ENCODE assay signal across 22 mouse cellular contexts in the genomic region with DNA sequence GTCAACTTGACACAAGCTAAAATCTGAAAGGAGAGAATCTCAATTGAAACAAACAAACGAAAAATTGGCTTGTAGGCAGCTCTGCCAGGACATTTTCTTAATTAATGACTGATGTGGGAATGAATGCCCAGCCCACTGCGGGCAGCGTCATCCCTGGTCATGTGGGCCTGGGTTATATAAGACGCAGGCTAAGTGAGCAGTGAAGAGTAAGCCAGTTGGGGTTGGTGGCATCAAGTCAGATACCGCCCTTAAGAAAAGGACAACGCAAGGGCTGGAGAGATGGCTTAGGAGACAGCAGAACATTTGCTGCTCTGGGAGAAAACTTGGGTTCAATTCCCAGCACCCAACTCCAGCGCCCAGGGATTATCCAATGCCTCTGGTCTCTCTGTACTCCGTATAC.
DNase-seq lines count a peak whose midpoint lies in the region; ATAC-seq and TF ChIP-seq lines count a peak whose summit lies in the region.
"Had no signal": no experiment of that assay in that cellular context is flagged by ENCODE, and none has a peak within 500 bp of the region (broad histone marks: within the 10 kb centered on the region; RNA-seq: fewer than 3 reads in every experiment).

No protein-coding gene starts in this region.

- H3K36me3 ChIP-seq in heart, adult 2 months (ENCODE audit: control insufficient read depth, insufficient read depth, low read length), result peaks cover 17% of the 10 kb centered on the region
- no peaks in the 10 kb centered on the region for H3K36me3 ChIP-seq in liver, adult 2 months (ENCODE audit: control insufficient read depth, insufficient read depth, low read length)
- no peaks in the 10 kb centered on the region for H3K36me3 ChIP-seq in liver, embryonic 12.5 days
- peaks cover 45 to 94% of the 10 kb centered on the region in 2 experiments for H3K36me3 ChIP-seq in CH12.LX (replicated peaks in 1 of 2; ENCODE audit: control insufficient read depth in 1 of 2, insufficient read depth in 1 of 2, low read length in 1 of 2)
- H3K36me3 ChIP-seq in forebrain, embryonic 10.5 days (replicated peaks), result no peaks in the 10 kb centered on the region
- H3K36me3 ChIP-seq: heart, embryonic 12.5 days; heart, embryonic 15.5 days; hindbrain, embryonic 12.5 days; hindbrain, embryonic 15.5 days had no signal

- peaks cover 14% of the 10 kb centered on the region for H3K4me1 ChIP-seq in heart, adult 2 months (ENCODE audit: control insufficient read depth, insufficient read depth, low read length)
- peaks cover 4% of the 10 kb centered on the region for H3K4me1 ChIP-seq in liver, adult 2 months (ENCODE audit: control insufficient read depth, insufficient read depth, low read length)
- no peaks in the 10 kb centered on the region for H3K4me1 ChIP-seq in liver, embryonic 12.5 days
- peaks cover 32 to 96% of the 10 kb centered on the region in 2 experiments for H3K4me1 ChIP-seq in CH12.LX (ENCODE audit: control insufficient read depth in 1 of 2, insufficient read depth in 2 of 2)
- peaks cover 51% of the 10 kb centered on the region for H3K4me1 ChIP-seq in bone marrow macrophage, adult 2 months (ENCODE audit: control insufficient read depth, insufficient read depth, low read length)
- no peaks in the 10 kb centered on the region for H3K4me1 ChIP-seq in forebrain, embryonic 10.5 days
- H3K4me1 ChIP-seq: hindbrain, embryonic 12.5 days had no signal

- H3K4me3 ChIP-seq in heart, adult 2 months, result no peak overlapping the region
- no peak overlapping the region for H3K4me3 ChIP-seq in liver, adult 2 months (ENCODE audit: insufficient read depth, low read depth, low read length)
- H3K4me3 ChIP-seq in liver, embryonic 12.5 days, result no peak overlapping the region
- no peak overlapping the region for H3K4me3 ChIP-seq in CH12.LX (replicated peaks in 1 of 3; ENCODE audit: low read depth in 2 of 3, low read length in 2 of 3, poor library complexity in 1 of 3)
- H3K4me3 ChIP-seq in bone marrow macrophage, adult 2 months (ENCODE audit: insufficient read depth, low read length), result no peak overlapping the region
- H3K4me3 ChIP-seq in forebrain, embryonic 10.5 days, result no peak overlapping the region
- H3K4me3 ChIP-seq: heart, embryonic 12.5 days; heart, embryonic 15.5 days; hindbrain, embryonic 12.5 days; hindbrain, embryonic 15.5 days had no signal

- no peak for TF ChIP-seq RAD21 in CH12.LX (IDR thresholded peaks at IDR 0.05; ENCODE audit: low read depth, low read length)

- 77% methylated on average over 8 of the region's 8 CpGs for WGBS in heart, adult 2 months
- 80% methylated on average over 8 of the region's 8 CpGs for WGBS in liver, adult 2 months
- WGBS in liver, embryonic 12.5 days (ENCODE audit: insufficient replicate concordance), result 78% methylated on average over 8 of the region's 8 CpGs
- WGBS in forebrain, embryonic 10.5 days, result 90% methylated on average over 8 of the region's 8 CpGs

- no peaks in the 10 kb centered on the region for H3K27me3 ChIP-seq in heart, adult 2 months (ENCODE audit: control insufficient read depth, insufficient read depth, low read length)
- H3K27me3 ChIP-seq in liver, adult 2 months (ENCODE audit: control insufficient read depth, insufficient read depth, low read length), result 0 out of 2 replicates have a peak, but pooled peaks cover 3% of the 10 kb centered on the region
- H3K27me3 ChIP-seq in liver, embryonic 12.5 days (replicated peaks), result no peaks in the 10 kb centered on the region
- no peaks in the 10 kb centered on the region for H3K27me3 ChIP-seq in CH12.LX (replicated peaks)
- H3K27me3 ChIP-seq in forebrain, embryonic 10.5 days (ENCODE audit: poor library complexity, severe bottlenecking), result no peaks in the 10 kb centered on the region
- H3K27me3 ChIP-seq: heart, embryonic 12.5 days; heart, embryonic 15.5 days; hindbrain, embryonic 12.5 days; hindbrain, embryonic 15.5 days had no signal

- ATAC-seq in liver, embryonic 12.5 days, result no peak
- ATAC-seq: activated CD4-positive, CD25-positive, alpha-beta regulatory T cell, adult 4 months; CD4-positive, CD25-positive, alpha-beta regulatory T cell, adult 4 months; forebrain, postnatal 0 days had no signal

- peaks cover 4% of the 10 kb centered on the region for H3K79me2 ChIP-seq in heart, adult 2 months (replicated peaks; ENCODE audit: control insufficient read depth, insufficient read depth, low read length)
- H3K79me2 ChIP-seq in liver, adult 2 months (ENCODE audit: control insufficient read depth, insufficient read depth, low read length), result no peaks in the 10 kb centered on the region
- H3K79me2 ChIP-seq in CH12.LX (replicated peaks; ENCODE audit: control insufficient read depth, extremely low read depth, insufficient read depth, poor library complexity, severe bottlenecking), result peaks cover 94% of the 10 kb centered on the region

- peak overlapping the region; percentile 68 for H3K27ac ChIP-seq in heart, adult 2 months
- peak overlapping the region; percentile 55 for H3K27ac ChIP-seq in liver, adult 2 months (replicated peaks; ENCODE audit: insufficient read depth, low read depth, low read length)
- H3K27ac ChIP-seq in liver, embryonic 12.5 days, result no peak overlapping the region
- peak overlapping the region; percentile 21; the same call in 1 of the 2 replicates for H3K27ac ChIP-seq in CH12.LX (ENCODE audit: insufficient read depth, low read depth)
- peak overlapping the region; percentile 48 for H3K27ac ChIP-seq in bone marrow macrophage, adult 2 months (ENCODE audit: insufficient read depth, low read depth, low read length)
- H3K27ac ChIP-seq in forebrain, embryonic 10.5 days, result no peak overlapping the region
- H3K27ac ChIP-seq: heart, embryonic 15.5 days; hindbrain, embryonic 12.5 days; hindbrain, embryonic 15.5 days had no signal

- TF ChIP-seq CTCF in heart, adult 2 months (IDR thresholded peaks at IDR 0.05), result no peak
- TF ChIP-seq CTCF in liver, adult 2 months (IDR thresholded peaks at IDR 0.05; ENCODE audit: low read depth, low read length), result no peak
- TF ChIP-seq CTCF in CH12.LX (conservative IDR thresholded peaks at IDR 0.05 in 1 of 2, IDR thresholded peaks at IDR 0.05 in 1 of 2; ENCODE audit: low read depth in 2 of 2, low read length in 2 of 2), result no peak
- TF ChIP-seq CTCF in bone marrow macrophage, adult 2 months (IDR thresholded peaks at IDR 0.05; ENCODE audit: low read depth, low read length), result no peak

- no peak for DNase-seq in heart, adult 2 months
- no peak for DNase-seq in heart, postnatal 10 days
- DNase-seq in liver, adult 2 months (ENCODE audit: extremely low read depth, low read depth, low spot score), result no peak
- DNase-seq in CH12.LX (ENCODE audit: extremely low read depth), result no peak
- DNase-seq in forebrain, embryonic 10.5 days (ENCODE audit: extremely low spot score, low spot score), result no peak
- no peak for DNase-seq in thymus, postnatal 0 days (ENCODE audit: low spot score)
- DNase-seq: adrenal gland, adult 8-10 months; adrenal gland, postnatal 25 days; cerebellum, adult 18-20 months; cerebellum, adult 9-10 months; cerebellum, postnatal 14 days; forebrain, postnatal 0 days; gastrocnemius, postnatal 25 days; heart, postnatal 14 days had no signal

- TF ChIP-seq POLR2A in heart, adult 2 months (IDR thresholded peaks at IDR 0.05; ENCODE audit: insufficient read depth, low read depth, low read length), result no peak
- no peak for TF ChIP-seq POLR2A in liver, adult 2 months (IDR thresholded peaks at IDR 0.05; ENCODE audit: extremely low read depth, insufficient read depth, low read length)
- no peak for TF ChIP-seq POLR2A in CH12.LX (IDR thresholded peaks at IDR 0.05; ENCODE audit: low read depth, low read length)
- TF ChIP-seq POLR2A in bone marrow macrophage, adult 2 months (IDR thresholded peaks at IDR 0.05; ENCODE audit: borderline replicate concordance, low read depth, low read length), result no peak

- intact Hi-C loops in heart, adult 2 months (cut with DNase I), result no loop called here
- intact Hi-C loops in heart, postnatal 10 days (cut with DNase I), result no loop called here

- no peak for TF ChIP-seq EP300 in heart, adult 2 months (IDR thresholded peaks at IDR 0.05; ENCODE audit: insufficient read depth, low read depth, low read length)
- TF ChIP-seq EP300 in CH12.LX (IDR thresholded peaks at IDR 0.05; ENCODE audit: low read length), result no peak

- H3K9me3 ChIP-seq in liver, embryonic 12.5 days (replicated peaks), result no peaks in the 10 kb centered on the region
- no peaks in the 10 kb centered on the region for H3K9me3 ChIP-seq in CH12.LX (replicated peaks; ENCODE audit: low read length)
- H3K9me3 ChIP-seq in forebrain, embryonic 10.5 days, result no peaks in the 10 kb centered on the region
- H3K9me3 ChIP-seq: heart, embryonic 12.5 days; heart, embryonic 15.5 days; hindbrain, embryonic 12.5 days; hindbrain, embryonic 15.5 days had no signal

- in situ Hi-C loops in CH12.LX (cut with MboI; ENCODE audit: low pct_ligation_motif_present, low pct_unique_long_range_greater_than_20kb, low sequenced_read_pairs), result no loop called here

- dilution Hi-C loops in CH12.LX (cut with MboI; ENCODE audit: extremely low pct_ligation_motif_present, extremely low pct_unique_long_range_greater_than_20kb, low sequenced_read_pairs), result no loop called here

- H3K4me2 ChIP-seq in liver, embryonic 12.5 days, result no peak overlapping the region
- no peak overlapping the region for H3K4me2 ChIP-seq in CH12.LX (ENCODE audit: insufficient read depth, low read depth, poor library complexity, severe bottlenecking)
- H3K4me2 ChIP-seq: heart, embryonic 12.5 days; heart, embryonic 15.5 days; hindbrain, embryonic 12.5 days; hindbrain, embryonic 15.5 days had no signal

- no peak overlapping the region for H3K9ac ChIP-seq in heart, adult 2 months (ENCODE audit: low read depth, low read length)
- H3K9ac ChIP-seq in liver, adult 2 months (ENCODE audit: low read depth, low read length), result no peak overlapping the region
- H3K9ac ChIP-seq in liver, embryonic 12.5 days, result no peak overlapping the region
- H3K9ac ChIP-seq in CH12.LX (ENCODE audit: insufficient read depth, low read depth), result no peak overlapping the region
- H3K9ac ChIP-seq: forebrain, postnatal 0 days; heart, embryonic 12.5 days; heart, embryonic 15.5 days; hindbrain, embryonic 12.5 days; hindbrain, embryonic 15.5 days had no signal

TF ChIP-seq in CH12.LX, 34 proteins besides CTCF, POLR2A, EP300 and RAD21:
- TF ChIP-seq UBTF (IDR thresholded peaks at IDR 0.05; ENCODE audit: low read depth, low read length) (no peak), USF1 (IDR thresholded peaks at IDR 0.05; ENCODE audit: low read depth, low read length) (no peak), TCF12 (IDR thresholded peaks at IDR 0.05; ENCODE audit: low read depth, low read length) (no peak), CHD2 (IDR thresholded peaks at IDR 0.05; ENCODE audit: low read length) (no peak), GABPA (IDR thresholded peaks at IDR 0.05; ENCODE audit: insufficient replicate concordance, low read depth, low read length) (no peak)

Comparison
In these comparisons a context has a peak if more than half of its experiments do, and no peak if none do; other contexts are left out.
1. H3K27ac ChIP-seq: peak in heart, adult 2 months (single experiment), liver, adult 2 months (single experiment), CH12.LX (single experiment) and bone marrow macrophage, adult 2 months (single experiment); none in liver, embryonic 12.5 days (single experiment) and forebrain, embryonic 10.5 days (single experiment).